Mouse (Mus musculus) small intestine, adult 2 months (tissue): ENCODE measurements around the gene Dot1l.

Source experiments
- CTCF ChIP-seq: fragments of 200-500 bp; IDR thresholded peaks from 2 replicates; pipeline ENCODE4 v1.5.1; 2012; ENCODE audit warnings: low read depth, mild to moderate bottlenecking, control low read depth, inconsistent platforms, low read length, moderate library complexity, mixed read lengths; ENCODE audit not compliant: insufficient replicate concordance, insufficient read length; ENCODE audit errors: extremely low read depth
- POLR2A ChIP-seq: fragments of 200-500 bp; IDR thresholded peaks from 2 replicates; pipeline ENCODE4 v1.6.1; 2012; ENCODE audit warnings: low read depth, mild to moderate bottlenecking, control low read depth, inconsistent platforms, low read length, moderate library complexity

GRCm38 (mm10) chr10:80787517-80787916, 32.5 kb downstream of the Dot1l start:
- TF ChIP-seq CTCF (no peak), POLR2A (no peak)
